In genomic region chr4:5560001-5560657, GRCm38 (mm10) we compare ENCODE assay signal across 14 mouse cellular contexts.
DNase-seq lines count a peak whose midpoint lies in the region; ATAC-seq and TF ChIP-seq lines count a peak whose summit lies in the region.
"Had no signal": no experiment of that assay in that cellular context is flagged by ENCODE, and none has a peak within 500 bp of the region (broad histone marks: within the 10 kb centered on the region; RNA-seq: fewer than 3 reads in every experiment).

No protein-coding gene starts in this region.

- no peak overlapping the region for H3K4me3 ChIP-seq in heart, embryonic 16.5 days (ENCODE audit: low read length)
- no peak overlapping the region for H3K4me3 ChIP-seq in heart, adult 2 months
- H3K4me3 ChIP-seq in midbrain, embryonic 14.5 days (replicated peaks; ENCODE audit: low read depth, low read length), result no peak overlapping the region
- H3K4me3 ChIP-seq in midbrain, postnatal 0 days (ENCODE audit: low read depth, low read length), result no peak overlapping the region
- H3K4me3 ChIP-seq in stomach, postnatal 0 days (ENCODE audit: low read depth, low read length), result no peak overlapping the region
- H3K4me3 ChIP-seq: erythroblast, embryonic 14.5 days; liver, embryonic 13.5 days had no signal

- TF ChIP-seq EP300 in heart, adult 2 months (IDR thresholded peaks at IDR 0.05; ENCODE audit: insufficient read depth, low read depth, low read length), result no peak
- no peak for TF ChIP-seq EP300 in stomach, postnatal 0 days (optimal IDR thresholded peaks at IDR 0.05)

- no peaks in the 10 kb centered on the region for H3K4me1 ChIP-seq in heart, embryonic 16.5 days (ENCODE audit: control insufficient read depth, insufficient read depth, low read length)
- H3K4me1 ChIP-seq in heart, adult 2 months (ENCODE audit: control insufficient read depth, insufficient read depth, low read length), result no peaks in the 10 kb centered on the region
- H3K4me1 ChIP-seq in midbrain, embryonic 14.5 days (ENCODE audit: control insufficient read depth, insufficient read depth, low read length), result no peaks in the 10 kb centered on the region
- H3K4me1 ChIP-seq in midbrain, postnatal 0 days (ENCODE audit: insufficient read depth, low read length), result no peaks in the 10 kb centered on the region
- no peaks in the 10 kb centered on the region for H3K4me1 ChIP-seq in stomach, postnatal 0 days (replicated peaks; ENCODE audit: control insufficient read depth, insufficient read depth)
- H3K4me1 ChIP-seq: liver, embryonic 13.5 days had no signal

- intact Hi-C loops in heart, adult 2 months (cut with DNase I), result no loop called here

- no peak overlapping the region for H3K9ac ChIP-seq in heart, embryonic 16.5 days (ENCODE audit: low read length)
- no peak overlapping the region for H3K9ac ChIP-seq in heart, adult 2 months (ENCODE audit: low read depth, low read length)
- H3K9ac ChIP-seq in midbrain, embryonic 14.5 days (replicated peaks; ENCODE audit: low read length), result no peak overlapping the region
- H3K9ac ChIP-seq in midbrain, postnatal 0 days (replicated peaks; ENCODE audit: low read length, poor library complexity, severe bottlenecking), result no peak overlapping the region
- H3K9ac ChIP-seq in stomach, postnatal 0 days (ENCODE audit: low read length), result no peak overlapping the region
- H3K9ac ChIP-seq: liver, embryonic 13.5 days had no signal

- 47% methylated on average over 3 of the region's 3 CpGs for WGBS in heart, embryonic 16.5 days
- 47% methylated on average over 3 of the region's 3 CpGs for WGBS in heart, adult 2 months
- 70% methylated on average over 3 of the region's 3 CpGs for WGBS in midbrain, embryonic 14.5 days
- 59% methylated on average over 3 of the region's 3 CpGs for WGBS in midbrain, postnatal 0 days
- 34% methylated on average over 3 of the region's 3 CpGs for WGBS in stomach, postnatal 0 days

- H3K9me3 ChIP-seq in heart, embryonic 16.5 days (replicated peaks; ENCODE audit: control insufficient read depth, low read length), result no peaks in the 10 kb centered on the region
- no peaks in the 10 kb centered on the region for H3K9me3 ChIP-seq in midbrain, embryonic 14.5 days (ENCODE audit: control insufficient read depth, low read length)
- no peaks in the 10 kb centered on the region for H3K9me3 ChIP-seq in midbrain, postnatal 0 days (ENCODE audit: low read length)
- H3K9me3 ChIP-seq in stomach, postnatal 0 days (ENCODE audit: control insufficient read depth, low read length), result no peaks in the 10 kb centered on the region
- H3K9me3 ChIP-seq: liver, embryonic 13.5 days had no signal

- no peak for TF ChIP-seq CTCF in heart, adult 2 months (IDR thresholded peaks at IDR 0.05)
- no peak for TF ChIP-seq CTCF in midbrain, postnatal 0 days (IDR thresholded peaks at IDR 0.05)
- TF ChIP-seq CTCF in stomach, postnatal 0 days (IDR thresholded peaks at IDR 0.05; ENCODE audit: low read depth), result no peak; the same call in 1 of the 2 replicates

- no peak for DNase-seq in heart, adult 2 months
- peak; percentile 3 for DNase-seq in midbrain, embryonic 14.5 days
- DNase-seq in midbrain, postnatal 0 days (ENCODE audit: low spot score), result no peak
- DNase-seq in gastrocnemius, postnatal 10 days, result peak; percentile 12
- DNase-seq in stomach, postnatal 0 days (ENCODE audit: low spot score), result no peak
- no peak for DNase-seq in right cerebral cortex, adult 2 months (ENCODE audit: low spot score in 2 of 2)
- no peak for DNase-seq in urinary bladder, postnatal 10 days (ENCODE audit: low spot score)
- DNase-seq: adrenal gland, postnatal 25 days; cerebellum, adult 11-12 months; liver, embryonic 13.5 days; lung, postnatal 4 days had no signal

- H3K27ac ChIP-seq in heart, embryonic 16.5 days (ENCODE audit: low read length), result no peak overlapping the region
- H3K27ac ChIP-seq in heart, adult 2 months, result no peak overlapping the region
- no peak overlapping the region for H3K27ac ChIP-seq in midbrain, embryonic 14.5 days (replicated peaks; ENCODE audit: low read depth, low read length)
- H3K27ac ChIP-seq in midbrain, postnatal 0 days (ENCODE audit: low read depth, low read length), result no peak overlapping the region
- H3K27ac ChIP-seq in stomach, postnatal 0 days (replicated peaks), result no peak overlapping the region
- H3K27ac ChIP-seq: hindbrain, postnatal 0 days; liver, embryonic 13.5 days had no signal

- H3K4me2 ChIP-seq in heart, embryonic 16.5 days (ENCODE audit: low read depth, low read length), result no peak overlapping the region
- no peak overlapping the region for H3K4me2 ChIP-seq in midbrain, embryonic 14.5 days (ENCODE audit: low read length)
- H3K4me2 ChIP-seq in midbrain, postnatal 0 days (ENCODE audit: low read depth, low read length, poor library complexity, severe bottlenecking), result no peak overlapping the region
- H3K4me2 ChIP-seq in stomach, postnatal 0 days (replicated peaks; ENCODE audit: low read depth), result no peak overlapping the region
- H3K4me2 ChIP-seq: liver, embryonic 13.5 days had no signal

- H3K27me3 ChIP-seq in heart, embryonic 16.5 days (ENCODE audit: control insufficient read depth, insufficient read depth, low read length), result no peaks in the 10 kb centered on the region
- H3K27me3 ChIP-seq in heart, adult 2 months (ENCODE audit: control insufficient read depth, insufficient read depth, low read length), result no peaks in the 10 kb centered on the region
- H3K27me3 ChIP-seq in midbrain, embryonic 14.5 days (ENCODE audit: control insufficient read depth, insufficient read depth, low read length), result no peaks in the 10 kb centered on the region
- no peaks in the 10 kb centered on the region for H3K27me3 ChIP-seq in midbrain, postnatal 0 days (ENCODE audit: insufficient read depth, low read length)
- H3K27me3 ChIP-seq in stomach, postnatal 0 days (ENCODE audit: control insufficient read depth, insufficient read depth, low read length), result no peaks in the 10 kb centered on the region
- H3K27me3 ChIP-seq: liver, embryonic 13.5 days had no signal

- TF ChIP-seq POLR2A in heart, adult 2 months (IDR thresholded peaks at IDR 0.05; ENCODE audit: insufficient read depth, low read depth, low read length), result no peak

- ATAC-seq in heart, embryonic 16.5 days (replicated peaks; ENCODE audit: extremely low read depth, insufficient read depth, low FRiP score), result 0 out of 2 replicates have a peak, but pooled peaks have one; percentile 55
- no peak for ATAC-seq in midbrain, embryonic 14.5 days (ENCODE audit: low FRiP score, low TSS enrichment)
- ATAC-seq in midbrain, postnatal 0 days (ENCODE audit: low FRiP score), result no peak
- peak; percentile 10; the same call in 1 of the 2 replicates for ATAC-seq in stomach, postnatal 0 days (ENCODE audit: low FRiP score, low TSS enrichment)
- ATAC-seq: hindbrain, postnatal 0 days had no signal

- H3K79me2 ChIP-seq in heart, adult 2 months (replicated peaks; ENCODE audit: control insufficient read depth, insufficient read depth, low read length), result no peaks in the 10 kb centered on the region

- no peaks in the 10 kb centered on the region for H3K36me3 ChIP-seq in heart, embryonic 16.5 days (ENCODE audit: control insufficient read depth, insufficient read depth)
- H3K36me3 ChIP-seq in heart, adult 2 months (ENCODE audit: control insufficient read depth, insufficient read depth, low read length), result no peaks in the 10 kb centered on the region
- H3K36me3 ChIP-seq in midbrain, embryonic 14.5 days (ENCODE audit: control insufficient read depth, insufficient read depth, low read length), result no peaks in the 10 kb centered on the region
- H3K36me3 ChIP-seq in midbrain, postnatal 0 days (ENCODE audit: insufficient read depth, low read length), result no peaks in the 10 kb centered on the region
- H3K36me3 ChIP-seq in stomach, postnatal 0 days (ENCODE audit: control insufficient read depth, insufficient read depth, low read length), result no peaks in the 10 kb centered on the region
- H3K36me3 ChIP-seq: liver, embryonic 13.5 days had no signal

Comparison
In these comparisons a context has a peak if more than half of its experiments do, and no peak if none do; other contexts are left out.
1. DNase-seq: peak in midbrain, embryonic 14.5 days (single experiment) and gastrocnemius, postnatal 10 days (single experiment); none in heart, adult 2 months (0 of 2), midbrain, postnatal 0 days (single experiment), stomach, postnatal 0 days (single experiment), right cerebral cortex, adult 2 months (0 of 2) and urinary bladder, postnatal 10 days (single experiment).
2. ATAC-seq: peak in heart, embryonic 16.5 days (single experiment) and stomach, postnatal 0 days (single experiment); none in midbrain, embryonic 14.5 days (single experiment) and midbrain, postnatal 0 days (single experiment).